Mouse (Mus musculus) CH12.LX (cell line): ENCODE measurements around the gene Foxp1. TPM values are rescaled to one million over a fixed set of nuclear protein-coding genes. Genes with fewer than 3 reads are reported as not detected.

Experiments
- DNase-seq: peaks from one replicate; pipeline ENCODE4 v3.0.0-alpha.2; 2013; ENCODE audit errors: extremely low read depth
- H3K27ac ChIP-seq: 2 replicates; pipeline ENCODE4 v1.5.1; 2012; ENCODE audit warnings: low read depth, mild to moderate bottlenecking, control low read depth, moderate library complexity; ENCODE audit not compliant: insufficient read depth
- H3K27me3 ChIP-seq: replicated peaks from 2 replicates; pipeline ENCODE3; 2012; ENCODE audit warnings: inconsistent platforms
- H3K36me3 ChIP-seq, 2 experiments: replicated peaks in 1 of 2; 2 replicates each; pipeline versions ENCODE3 to v1.6.1; 2012; ENCODE audit warnings: inconsistent platforms in 1 of 2, low read length in 1 of 2, mild to moderate bottlenecking in 1 of 2, mixed read lengths in 1 of 2, moderate library complexity in 1 of 2; ENCODE audit not compliant: control insufficient read depth in 1 of 2, insufficient read depth in 1 of 2
- H3K4me1 ChIP-seq, 2 experiments: 2 replicates each; pipeline ENCODE4 v1.6.1; 2012; ENCODE audit warnings: inconsistent platforms in 1 of 2, moderate library complexity in 1 of 2; ENCODE audit not compliant: insufficient read depth in 2 of 2, control insufficient read depth in 1 of 2
- H3K4me2 ChIP-seq: 2 replicates; pipeline ENCODE4 v1.6.1; 2012; ENCODE audit warnings: low read depth, mild to moderate bottlenecking, control low read depth; ENCODE audit not compliant: poor library complexity, insufficient read depth, severe bottlenecking
- H3K4me3 ChIP-seq, 3 experiments: fragments of 150-350 bp in 1 of 3; sonication (generic) in 1 of 3; replicated peaks in 1 of 3; 2 replicates each; pipeline versions ENCODE3 to v1.5.1; 2011 to 2012; ENCODE audit warnings: low read depth in 2 of 3, low read length in 2 of 3, mild to moderate bottlenecking in 2 of 3, moderate library complexity in 2 of 3, control low read depth in 1 of 3, improper control_type of control experiment in 1 of 3, inconsistent platforms in 1 of 3, mixed read lengths in 1 of 3; ENCODE audit not compliant: poor library complexity in 1 of 3
- H3K79me2 ChIP-seq: replicated peaks from 2 replicates; pipeline ENCODE4 v1.6.1; 2012; ENCODE audit warnings: mild to moderate bottlenecking, moderate library complexity; ENCODE audit not compliant: control insufficient read depth, poor library complexity, insufficient read depth, severe bottlenecking; ENCODE audit errors: extremely low read depth
- H3K9ac ChIP-seq: 2 replicates; pipeline ENCODE4 v1.6.1; 2012; ENCODE audit warnings: low read depth, mild to moderate bottlenecking, control low read depth, moderate library complexity; ENCODE audit not compliant: insufficient read depth
- H3K9me3 ChIP-seq: replicated peaks from 2 replicates; pipeline ENCODE3; 2012; ENCODE audit warnings: low read length, inconsistent platforms, mixed read lengths
- BHLHE40 ChIP-seq: IDR thresholded peaks from 2 replicates; pipeline ENCODE4 v1.6.1; 2011; ENCODE audit warnings: mild to moderate bottlenecking, low read depth, low read length, improper control_type of control experiment
- CHD1 ChIP-seq: IDR thresholded peaks from 2 replicates; pipeline ENCODE4 v1.6.1; 2012; ENCODE audit warnings: low read depth, low read length, improper control_type of control experiment, inconsistent platforms
- CHD2 ChIP-seq: IDR thresholded peaks from 2 replicates; pipeline ENCODE4 v1.6.1; 2011; ENCODE audit warnings: low read length, improper control_type of control experiment
- E2F4 ChIP-seq: IDR thresholded peaks from 2 replicates; pipeline ENCODE4 v1.6.1; 2011; ENCODE audit warnings: low read depth, low read length, improper control_type of control experiment; ENCODE audit not compliant: insufficient replicate concordance
- ELF1 ChIP-seq: IDR thresholded peaks from 2 replicates; pipeline ENCODE4 v1.6.1; 2014; ENCODE audit warnings: low read depth, mild to moderate bottlenecking, inconsistent platforms, low read length, improper control_type of control experiment
- IRF4 ChIP-seq: IDR thresholded peaks from 2 replicates; pipeline ENCODE4 v1.6.1; 2014; ENCODE audit warnings: low read depth, mild to moderate bottlenecking, inconsistent platforms, low read length, improper control_type of control experiment
- JUN ChIP-seq: IDR thresholded peaks from 2 replicates; pipeline ENCODE4 v1.6.1; 2011; ENCODE audit warnings: low read depth, mild to moderate bottlenecking, low read length, improper control_type of control experiment, moderate library complexity; ENCODE audit not compliant: insufficient read depth
- JUND ChIP-seq: conservative IDR thresholded peaks from 2 replicates; pipeline ENCODE4 v1.6.1; 2011; ENCODE audit warnings: low read depth, low read length, improper control_type of control experiment
- KAT2A ChIP-seq: IDR thresholded peaks from 2 replicates; pipeline ENCODE4 v1.6.1; 2012; ENCODE audit warnings: low read length, improper control_type of control experiment, inconsistent platforms; ENCODE audit not compliant: insufficient replicate concordance
- MAFK ChIP-seq: IDR thresholded peaks from 2 replicates; pipeline ENCODE4 v1.6.1; 2011; ENCODE audit warnings: low read length, improper control_type of control experiment; ENCODE audit not compliant: insufficient replicate concordance
- MAX ChIP-seq: IDR thresholded peaks from 2 replicates; pipeline ENCODE4 v1.6.1; 2011; ENCODE audit warnings: low read length, improper control_type of control experiment
- MAZ ChIP-seq: IDR thresholded peaks from 2 replicates; pipeline ENCODE4 v1.6.1; 2012; ENCODE audit warnings: low read depth, mild to moderate bottlenecking, inconsistent platforms, low read length, improper control_type of control experiment, moderate library complexity
- MEF2A ChIP-seq: IDR thresholded peaks from 2 replicates; pipeline ENCODE4 v1.6.1; 2014; ENCODE audit warnings: low read depth, mild to moderate bottlenecking, inconsistent platforms, low read length, improper control_type of control experiment, borderline replicate concordance
- MXI1 ChIP-seq: IDR thresholded peaks from 2 replicates; pipeline ENCODE4 v1.6.1; 2011; ENCODE audit warnings: mild to moderate bottlenecking, low read depth, low read length, improper control_type of control experiment
- NELFE ChIP-seq: IDR thresholded peaks from 2 replicates; pipeline ENCODE4 v1.6.1; 2011; ENCODE audit warnings: low read depth, low read length, improper control_type of control experiment
- NRF1 ChIP-seq: IDR thresholded peaks from 2 replicates; pipeline ENCODE4 v1.6.1; 2014; ENCODE audit warnings: low read depth, mild to moderate bottlenecking, inconsistent platforms, low read length, improper control_type of control experiment, moderate library complexity
- POLR2A ChIP-seq: IDR thresholded peaks from 2 replicates; pipeline ENCODE4 v1.6.1; 2011; ENCODE audit warnings: low read depth, mild to moderate bottlenecking, improper control_type of control experiment, low read length
- POLR2AphosphoS2 ChIP-seq: IDR thresholded peaks from 2 replicates; pipeline ENCODE4 v1.6.1; 2011; ENCODE audit warnings: low read depth, low read length, improper control_type of control experiment
- RAD21 ChIP-seq: IDR thresholded peaks from 2 replicates; pipeline ENCODE4 v1.6.1; 2011; ENCODE audit warnings: low read depth, mild to moderate bottlenecking, low read length, improper control_type of control experiment, moderate library complexity
- RCOR1 ChIP-seq: conservative IDR thresholded peaks from 2 replicates; pipeline ENCODE4 v1.6.1; 2012; ENCODE audit warnings: low read depth, mild to moderate bottlenecking, inconsistent platforms, low read length, improper control_type of control experiment
- SIN3A ChIP-seq: IDR thresholded peaks from 2 replicates; pipeline ENCODE4 v1.6.1; 2012; ENCODE audit warnings: low read length, improper control_type of control experiment, inconsistent platforms
- UBTF ChIP-seq: IDR thresholded peaks from 2 replicates; pipeline ENCODE4 v1.6.1; 2012; ENCODE audit warnings: low read depth, mild to moderate bottlenecking, inconsistent platforms, low read length, improper control_type of control experiment, moderate library complexity
- USF2 ChIP-seq: conservative IDR thresholded peaks from 2 replicates; pipeline ENCODE4 v1.6.1; 2011; ENCODE audit warnings: low read depth, low read length, improper control_type of control experiment
- ZC3H11A ChIP-seq: IDR thresholded peaks from 2 replicates; pipeline ENCODE4 v1.6.1; 2012; ENCODE audit warnings: low read depth, mild to moderate bottlenecking, inconsistent platforms, low read length, improper control_type of control experiment
- ZNF384 ChIP-seq: IDR thresholded peaks from 2 replicates; pipeline ENCODE4 v1.6.1; 2012; ENCODE audit warnings: low read depth, low read length, improper control_type of control experiment, inconsistent platforms
- dilution Hi-C: fragments of 300-500 bp; cut with MboI; formaldehyde crosslinking; loops from 2 replicates; pipeline ENCODE4 v1.14.3; 2020; ENCODE audit warnings: low sequenced_read_pairs; ENCODE audit not compliant: extremely low pct_unique_long_range_greater_than_20kb, extremely low pct_ligation_motif_present
- in situ Hi-C: fragments of 300-500 bp; cut with MboI; formaldehyde crosslinking; loops from 3 replicates; pipeline ENCODE4 v1.14.3; 2019; ENCODE audit warnings: low sequenced_read_pairs, low pct_ligation_motif_present, low pct_unique_long_range_greater_than_20kb, mixed read lengths
- polyA plus RNA-seq: library from polyadenylated mRNA; unstranded; fragments of >175 nt; gene quantifications from 2 replicates; pipeline ENCODE4 v1.2.1, GENCODE M21; 2012; ENCODE audit warnings: low read depth; ENCODE audit not compliant: insufficient read length
- total RNA-seq, 2 experiments: library from RNA; depleted of rRNA; stranded (reverse); fragments of 300-350 nt in 1 of 2; fragments of >200 nt in 1 of 2; gene quantifications; 2 replicates each; pipeline ENCODE4 v1.2.3; 2012 to 2014

Foxp1 gene
- total and polyA plus RNA-seq, 3 experiments = 66.5 to 105 (median 87.4) TPM

GRCm38 (mm10) chr6:99138041-99138440, 384.5 kb downstream of the Foxp1 start:
- no peak for DNase-seq
- H3K4me2 ChIP-seq = no peak overlapping the region
- dilution Hi-C loops (no loop called here), in situ Hi-C loops (no loop called here)
- H3K79me2 ChIP-seq = no peaks in the 10 kb centered on the region; the same call in 1 of the 2 replicates
- TF ChIP-seq CHD2 = no peak
- no peak for TF ChIP-seq RCOR1
- TF ChIP-seq NRF1 = no peak
- TF ChIP-seq RAD21 = no peak
- no peak for TF ChIP-seq ZNF384
- no peak for TF ChIP-seq POLR2AphosphoS2
- TF ChIP-seq MXI1 = no peak
- no peak for TF ChIP-seq UBTF
- no peak for TF ChIP-seq IRF4
- no peak for TF ChIP-seq JUN
- TF ChIP-seq CHD1 = no peak
- no peak for TF ChIP-seq USF2
- TF ChIP-seq KAT2A = no peak
- no peak for TF ChIP-seq ZC3H11A
- TF ChIP-seq POLR2A = no peak
- no peak overlapping the region for H3K27ac ChIP-seq
- no peak overlapping the region for H3K9ac ChIP-seq
- no peak overlapping the region for H3K4me3 ChIP-seq
- no peaks in the 10 kb centered on the region for H3K27me3 ChIP-seq
- peaks cover 6 to 12% of the 10 kb centered on the region in 2 experiments; a peak in 3 of 4 replicates for H3K4me1 ChIP-seq
- no peaks in the 10 kb centered on the region for H3K9me3 ChIP-seq
- H3K36me3 ChIP-seq = peaks cover 2 to 9% of the 10 kb centered on the region in 2 experiments

- Histone ChIP-seq H3K4me2 (no peak overlapping the region), H3K27ac (no peak overlapping the region), H3K9ac (no peak overlapping the region), H3K4me1 (peaks cover 8 to 21% of the 10 kb centered on the region in 2 experiments; a peak in 3 of 4 replicates), H3K36me3 (peaks cover 2 to 11% of the 10 kb centered on the region in 2 experiments), H3K79me2 (no peaks in the 10 kb centered on the region; the same call in 1 of the 2 replicates)
- dilution Hi-C loops = no loop called here
- DNase-seq = no peak
- no peak for TF ChIP-seq JUND
- no peak for TF ChIP-seq POLR2A
- TF ChIP-seq SIN3A = no peak
- no peak for TF ChIP-seq IRF4
- no peak for TF ChIP-seq POLR2AphosphoS2
- TF ChIP-seq MEF2A = no peak
- no peak for TF ChIP-seq RCOR1
- TF ChIP-seq NELFE = no peak
- TF ChIP-seq ZNF384 = no peak
- TF ChIP-seq ELF1 = no peak
- no peak for TF ChIP-seq MAZ
- no peak for TF ChIP-seq E2F4
- no peak for TF ChIP-seq RAD21
- no peak for TF ChIP-seq BHLHE40
- TF ChIP-seq USF2 = no peak
- no peak for TF ChIP-seq MAX
- no peak for TF ChIP-seq ZC3H11A
- no peak for TF ChIP-seq MAFK
- TF ChIP-seq, all 38 proteins: peak for 0
- Histone ChIP-seq H3K27me3 (no peaks in the 10 kb centered on the region), H3K9me3 (no peaks in the 10 kb centered on the region), H3K4me3 (no peak overlapping the region)
- in situ Hi-C loops = no loop called here
Observed at GRCm38 (mm10) chr6:99137071-99137470, 385.4 kb downstream of the Foxp1 start.
